Mouse (Mus musculus) spleen, adult 2 months (tissue): ENCODE measurements around the gene Rhoa. TPM values are rescaled to one million over a fixed set of nuclear protein-coding genes. Genes with fewer than 3 reads are reported as not detected.
"Not testable (repeated sequence)": the region's sequence is repeated elsewhere in the genome, so short reads cannot be mapped to it uniquely, and the experiment has no call there.

Experiments
- DNase-seq, 2 experiments: peaks; one replicate each; pipeline versions ENCODE4 v3.0.0 to v3.0.0-alpha.2; 2012 to 2021; ENCODE audit warnings: low spot score in 2 of 2, low read depth in 1 of 2
- H3K27ac ChIP-seq: fragments of 200-500 bp; 2 replicates; pipeline ENCODE4 v1.5.1; 2012; ENCODE audit warnings: low read length, inconsistent platforms; ENCODE audit not compliant: insufficient read depth
- H3K27me3 ChIP-seq: fragments of 200-500 bp; 2 replicates; pipeline ENCODE4 v1.6.1; 2012; ENCODE audit warnings: mild to moderate bottlenecking, moderate library complexity, low read length, inconsistent platforms; ENCODE audit not compliant: control insufficient read depth, insufficient read depth
- H3K36me3 ChIP-seq: fragments of 200-500 bp; 2 replicates; pipeline ENCODE4 v1.6.1; 2012; ENCODE audit warnings: mild to moderate bottlenecking, low read length, inconsistent platforms; ENCODE audit not compliant: control insufficient read depth, insufficient read depth
- H3K4me1 ChIP-seq: fragments of 200-500 bp; 2 replicates; pipeline ENCODE4 v1.6.1; 2011; ENCODE audit warnings: inconsistent platforms; ENCODE audit not compliant: control insufficient read depth, insufficient read depth, insufficient read length
- H3K4me3 ChIP-seq: fragments of 200-500 bp; 2 replicates; pipeline ENCODE4 v1.5.1; 2011; ENCODE audit warnings: mild to moderate bottlenecking, inconsistent platforms; ENCODE audit not compliant: insufficient read depth, insufficient read length; ENCODE audit errors: extremely low read depth
- CTCF ChIP-seq: fragments of 200-500 bp; IDR thresholded peaks from 2 replicates; pipeline ENCODE4 v1.5.1; 2011; ENCODE audit warnings: mild to moderate bottlenecking, inconsistent platforms; ENCODE audit not compliant: insufficient read depth, insufficient read length, insufficient replicate concordance; ENCODE audit errors: extremely low read depth
- POLR2A ChIP-seq: fragments of 200-500 bp; IDR thresholded peaks from 2 replicates; pipeline ENCODE4 v1.6.1; 2011; ENCODE audit warnings: low read depth, low read length, inconsistent platforms
- WGBS: fragments of 180-500 bp; shearing (Covaris S2); methylation state at CpG from one replicate; pipeline ENCODE4 v1.1.7; 2018; 5-methylcytosine and 5-hydroxymethylcytosine counted together
- polyA plus RNA-seq: library from polyadenylated mRNA; depleted of rRNA; stranded (reverse); fragments of >200 nt; gene quantifications from 2 replicates; pipeline ENCODE4 v1.2.3, GENCODE M21; 2012

Rhoa gene
- polyA plus RNA-seq, 1 experiment, result 90.3 TPM

- Histone ChIP-seq H3K4me1 (peaks cover 7% of the 10 kb centered on the region), H3K36me3 (no peaks in the 10 kb centered on the region), H3K27ac (peak overlapping the region; percentile 69), H3K27me3 (no peaks in the 10 kb centered on the region), H3K4me3 (peak overlapping the region; percentile 70)
- TF ChIP-seq CTCF, result no peak
- TF ChIP-seq POLR2A, result no peak
- DNase-seq, result peak in 1 of 2 experiments; percentile 6
- 33% methylated on average over 10 of the region's 10 CpGs for WGBS
Observed at GRCm38 (mm10) chr9:108264191-108264921, 41.6 kb upstream of the Rhoa start.

GRCm38 (mm10) chr9:108266261-108266935, 39.5 kb upstream of the Rhoa start:
- peaks cover 7% of the 10 kb centered on the region for H3K4me1 ChIP-seq
- no peak for TF ChIP-seq POLR2A
- no peak for TF ChIP-seq CTCF
- H3K4me3 ChIP-seq, result no peak overlapping the region
- H3K36me3 ChIP-seq, result no peaks in the 10 kb centered on the region
- no peaks in the 10 kb centered on the region for H3K27me3 ChIP-seq
- peak overlapping the region; percentile 36 for H3K27ac ChIP-seq
- peak; percentile 8 to 54 for DNase-seq
- WGBS, result 47% methylated on average over 10 of the region's 10 CpGs

- 82% methylated on average over 7 of the region's 7 CpGs for WGBS
- DNase-seq, result no peak
Observed at GRCm38 (mm10) chr9:108267691-108268090, 38.2 kb upstream of the Rhoa start.

DNA sequence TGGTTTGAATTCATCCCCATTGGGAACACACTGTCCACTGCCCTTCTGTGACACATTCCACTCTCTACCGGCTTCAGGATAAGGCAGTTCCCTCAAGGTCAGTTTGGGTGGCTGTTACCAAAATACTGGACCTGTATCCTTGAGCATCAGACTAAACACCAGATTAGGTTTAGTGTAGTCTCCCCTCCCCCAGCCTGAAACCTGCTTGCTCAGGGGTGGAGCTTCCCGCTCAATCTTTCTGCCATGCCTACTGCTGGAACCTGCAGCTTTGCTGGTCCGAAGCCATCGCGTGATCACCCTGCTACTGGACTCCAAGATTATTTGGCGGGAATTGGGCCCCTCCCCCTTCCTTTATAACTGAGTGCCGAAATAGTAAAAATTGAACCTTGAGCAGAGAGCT, 37.2 kb upstream of the Rhoa start:
- H3K4me3 ChIP-seq, DNase-seq, H3K27ac ChIP-seq, H3K36me3 ChIP-seq, H3K4me1 ChIP-seq, H3K27me3 ChIP-seq: not testable (repeated sequence)
- 88% methylated on average over 7 of the region's 7 CpGs for WGBS

More at GRCm38 (mm10) chr9:108267691-108268090, 38.2 kb upstream of the Rhoa start:
- H3K4me3 ChIP-seq, result no peak overlapping the region
- TF ChIP-seq POLR2A (no peak), CTCF (no peak)
- no peaks in the 10 kb centered on the region for H3K36me3 ChIP-seq
- peaks cover 7% of the 10 kb centered on the region for H3K4me1 ChIP-seq
- H3K27me3 ChIP-seq, result no peaks in the 10 kb centered on the region
- H3K27ac ChIP-seq, result no peak overlapping the region

- no peak for DNase-seq
- Histone ChIP-seq H3K4me1 (no peaks in the 10 kb centered on the region), H3K27ac (no peak overlapping the region), H3K27me3 (no peaks in the 10 kb centered on the region), H3K4me3 (no peak overlapping the region), H3K36me3 (no peaks in the 10 kb centered on the region)
- 66% methylated on average over 2 of the region's 2 CpGs for WGBS
- no peak for TF ChIP-seq CTCF
- TF ChIP-seq POLR2A, result no peak
Observed at GRCm38 (mm10) chr9:108271941-108272340, 34.0 kb upstream of the Rhoa start.

- H3K36me3 ChIP-seq, result no peaks in the 10 kb centered on the region
- 85% methylated on average over 5 of the region's 5 CpGs for WGBS
- H3K4me3 ChIP-seq, result no peak overlapping the region
- no peak overlapping the region for H3K27ac ChIP-seq
- TF ChIP-seq CTCF (no peak), POLR2A (no peak)
- no peak for DNase-seq
- H3K27me3 ChIP-seq, result no peaks in the 10 kb centered on the region
- H3K4me1 ChIP-seq, result no peaks in the 10 kb centered on the region
Observed at GRCm38 (mm10) chr9:108272691-108273090, 33.2 kb upstream of the Rhoa start.

GRCm38 (mm10) chr9:108273485-108273884, 32.4 kb upstream of the Rhoa start:
- Histone ChIP-seq H3K27ac (no peak overlapping the region), H3K4me3 (no peak overlapping the region), H3K4me1 (no peaks in the 10 kb centered on the region), H3K27me3 (no peaks in the 10 kb centered on the region), H3K36me3 (no peaks in the 10 kb centered on the region)
- no peak for TF ChIP-seq CTCF
- TF ChIP-seq POLR2A, result no peak
- no peak for DNase-seq
- 88% methylated on average over 4 of the region's 4 CpGs for WGBS
